Mouse (Mus musculus) brain, embryonic 14.5 days (tissue): ENCODE measurements at regions not wholly inside any gene's neighbourhood (a gene's known extent, or its start where the extent isn't known, plus 50 kb on each side); places are given as distances from the start of the nearest gene placed in this dataset.

Experiments
- DNase-seq: peaks from one replicate; pipeline ENCODE4 v3.0.0-alpha.2; 2011; ENCODE audit warnings: low read depth
- CTCF ChIP-seq: fragments of 200-500 bp; IDR thresholded peaks from 2 replicates; pipeline ENCODE4 v1.5.1; 2012; ENCODE audit warnings: inconsistent platforms, mild to moderate bottlenecking, moderate library complexity, borderline replicate concordance; ENCODE audit not compliant: insufficient read depth, insufficient read length; ENCODE audit errors: extremely low read depth
- POLR2A ChIP-seq: fragments of 200-500 bp; IDR thresholded peaks from 2 replicates; pipeline ENCODE4 v1.6.1; 2012; ENCODE audit warnings: mild to moderate bottlenecking, inconsistent platforms, borderline replicate concordance; ENCODE audit not compliant: poor library complexity, insufficient read depth, insufficient read length, severe bottlenecking; ENCODE audit errors: extremely low read depth

- no peak for DNase-seq
- no peak for TF ChIP-seq POLR2A
- TF ChIP-seq CTCF: no peak
These were observed 260.4 kb downstream of the Sox4 start for GRCm38 (mm10) chr13:28693078-28693477.

GRCm38 (mm10) chr13:28692587-28692986 lies 260.9 kb downstream of the Sox4 start:
- TF ChIP-seq CTCF (no peak), POLR2A (no peak)
- no peak for DNase-seq

GRCm38 (mm10) chr13:28690511-28691160 lies 262.9 kb downstream of the Sox4 start:
- peak; percentile 91 for DNase-seq

GRCm38 (mm10) chr13:28687838-28688237 lies 265.7 kb downstream of the Sox4 start:
- TF ChIP-seq POLR2A (no peak), CTCF (no peak)
- DNase-seq: no peak

More at GRCm38 (mm10) chr13:28690511-28691160, 262.9 kb downstream of the Sox4 start:
- no peak for TF ChIP-seq CTCF
- no peak for TF ChIP-seq POLR2A

- DNase-seq: peak; percentile 57
These were observed 269.2 kb downstream of the Sox4 start for GRCm38 (mm10) chr13:28684311-28684710.

GRCm38 (mm10) chr13:28680266-28680665 lies 273.2 kb downstream of the Sox4 start:
- DNase-seq: no peak
- TF ChIP-seq CTCF: no peak
- no peak for TF ChIP-seq POLR2A

More at GRCm38 (mm10) chr13:28684311-28684710, 269.2 kb downstream of the Sox4 start:
- TF ChIP-seq POLR2A: no peak
- no peak for TF ChIP-seq CTCF

- peak; percentile 69 for DNase-seq
- TF ChIP-seq CTCF (no peak), POLR2A (no peak)
These were observed 279.9 kb downstream of the Sox4 start for GRCm38 (mm10) chr13:28673622-28674021.

GRCm38 (mm10) chr13:28671543-28671942 lies 282.0 kb downstream of the Sox4 start:
- no peak for DNase-seq
- TF ChIP-seq CTCF (no peak), POLR2A (no peak)

- TF ChIP-seq CTCF (no peak), POLR2A (no peak)
- no peak for DNase-seq
These were observed 283.5 kb downstream of the Sox4 start for GRCm38 (mm10) chr13:28669832-28670585.

GRCm38 (mm10) chr13:28666832-28667231 lies 286.7 kb downstream of the Sox4 start:
- TF ChIP-seq POLR2A: no peak
- no peak for TF ChIP-seq CTCF
- DNase-seq: no peak

- DNase-seq: peak; percentile 66
- TF ChIP-seq CTCF: no peak
- TF ChIP-seq POLR2A: no peak
These were observed 288.4 kb downstream of the Sox4 start for GRCm38 (mm10) chr13:28665150-28665549.

- no peak for TF ChIP-seq CTCF
- TF ChIP-seq POLR2A: no peak
- no peak for DNase-seq
These were observed 288.8 kb downstream of the Sox4 start for GRCm38 (mm10) chr13:28664698-28665097.

- DNase-seq: peak; percentile 83
These were observed 289.4 kb downstream of the Sox4 start for GRCm38 (mm10) chr13:28663950-28664681.

More at GRCm38 (mm10) chr13:28663950-28664681, 289.4 kb downstream of the Sox4 start:
- TF ChIP-seq POLR2A (no peak), CTCF (no peak)
